Mouse (Mus musculus): ENCODE results near the gene Sf3b3.

- TF ChIP-seq POLR2A (IDR thresholded peaks at IDR 0.05; ENCODE audit: control insufficient read depth, low read depth, low read length) = no peak
- no peak for TF ChIP-seq CTCF (IDR thresholded peaks at IDR 0.05; ENCODE audit: control insufficient read depth, insufficient read depth, insufficient replicate concordance, low read depth, low read length)
Measured at GRCm38 (mm10) chr8:110790270-110790669, 56.3 kb downstream of the Sf3b3 start.
